Mouse (Mus musculus): ENCODE measurements around the gene Slc44a5.
"Not testable (repeated sequence)": the region's sequence is repeated elsewhere in the genome, so short reads cannot be mapped to it uniquely, and the experiment has no call there.

The Slc44a5 gene

GRCm38 (mm10) chr3:154111221-154111620 lies 138.0 kb downstream of the Slc44a5 start:
- no peak for DNase-seq

- no peak for DNase-seq
These were observed 141.8 kb downstream of the Slc44a5 start for GRCm38 (mm10) chr3:154114991-154115390.

GRCm38 (mm10) chr3:154115478-154115877 lies 142.2 kb downstream of the Slc44a5 start:
- no peak for DNase-seq

- DNase-seq, result no peak
These were observed 142.8 kb downstream of the Slc44a5 start for GRCm38 (mm10) chr3:154116000-154116399.

GRCm38 (mm10) chr3:154118992-154119603 lies 145.9 kb downstream of the Slc44a5 start:
- no peak for DNase-seq

GRCm38 (mm10) chr3:154122531-154122930 lies 149.3 kb downstream of the Slc44a5 start:
- DNase-seq, result no peak

GRCm38 (mm10) chr3:154124890-154125575 lies 151.8 kb downstream of the Slc44a5 start:
- DNase-seq, result no peak

- DNase-seq, result no peak
These were observed 152.6 kb downstream of the Slc44a5 start for GRCm38 (mm10) chr3:154125768-154126376.

GRCm38 (mm10) chr3:154127246-154127645 lies 154.0 kb downstream of the Slc44a5 start:
- no peak for DNase-seq

- no peak for DNase-seq
These were observed 155.8 kb downstream of the Slc44a5 start for GRCm38 (mm10) chr3:154129036-154129435.

- DNase-seq, result no peak
These were observed 157.3 kb downstream of the Slc44a5 start for GRCm38 (mm10) chr3:154130431-154131114.

GRCm38 (mm10) chr3:154133986-154134385 lies 160.8 kb downstream of the Slc44a5 start:
- no peak for DNase-seq

- DNase-seq, result no peak
These were observed 161.5 kb downstream of the Slc44a5 start for GRCm38 (mm10) chr3:154134701-154135100.

- no peak for DNase-seq
These were observed 163.3 kb downstream of the Slc44a5 start for GRCm38 (mm10) chr3:154136501-154136900.

- no peak for DNase-seq
These were observed 168.1 kb downstream of the Slc44a5 start for GRCm38 (mm10) chr3:154141346-154141745.

GRCm38 (mm10) chr3:154142618-154143017 lies 169.4 kb downstream of the Slc44a5 start:
- no peak for DNase-seq

GRCm38 (mm10) chr3:154145750-154146149 lies 172.5 kb downstream of the Slc44a5 start:
- DNase-seq, result no peak

GRCm38 (mm10) chr3:154149778-154150177 lies 176.5 kb downstream of the Slc44a5 start:
- no peak for DNase-seq

- DNase-seq, result not testable (repeated sequence)
These were observed 180.3 kb downstream of the Slc44a5 start for GRCm38 (mm10) chr3:154153541-154153940.

- no peak for DNase-seq
These were observed 192.6 kb downstream of the Slc44a5 start for GRCm38 (mm10) chr3:154165882-154166281.

GRCm38 (mm10) chr3:154171881-154172592 lies 198.8 kb downstream of the Slc44a5 start:
- no peak for DNase-seq

- no peak for DNase-seq
These were observed 199.3 kb downstream of the Slc44a5 start for GRCm38 (mm10) chr3:154172593-154172965.

- DNase-seq, result no peak
These were observed 200.3 kb downstream of the Slc44a5 start for GRCm38 (mm10) chr3:154173556-154173955.
